Mouse (Mus musculus) cortical plate, adult 2 months (tissue): ENCODE measurements at regions not wholly inside any gene's neighbourhood (a gene's known extent, or its start where the extent isn't known, plus 50 kb on each side); places are given as distances from the start of the nearest gene placed in this dataset.

Experiments
- CTCF ChIP-seq: fragments of 200-500 bp; IDR thresholded peaks from 2 replicates; pipeline ENCODE4 v1.5.1; 2011; ENCODE audit warnings: mild to moderate bottlenecking, control low read depth, low read length; ENCODE audit not compliant: insufficient read depth; ENCODE audit errors: extremely low read depth
- POLR2A ChIP-seq: fragments of 200-500 bp; IDR thresholded peaks from 2 replicates; pipeline ENCODE4 v1.6.1; 2011; ENCODE audit warnings: mild to moderate bottlenecking, low read length, control low read depth; ENCODE audit not compliant: insufficient read depth; ENCODE audit errors: extremely low read depth

GRCm38 (mm10) chr14:24956528-24957210, 469.7 kb downstream of the Rps24 start:
- TF ChIP-seq POLR2A (no peak), CTCF (no peak)
